Mouse (Mus musculus) embryonic facial prominence, embryonic 12.5 days (tissue): ENCODE results near the gene Homez. TPM values are rescaled to one million over a fixed set of nuclear protein-coding genes. Genes with fewer than 3 reads are reported as not detected.

Experiments used
- ATAC-seq: fragments of 200-750 bp; cut with Nextera tagmentation; 2 replicates; pipeline ENCODE4 v1.8.0; 2017; ENCODE audit not compliant: insufficient number of reproducible peaks, insufficient read depth, low FRiP score, low TSS enrichment
- H3K27ac ChIP-seq: fragments of 300-500 bp; sonication (generic); 2 replicates; pipeline ENCODE4 v1.5.1; 2016; ENCODE audit warnings: mild to moderate bottlenecking
- H3K27me3 ChIP-seq: fragments of 300-500 bp; sonication (generic); 2 replicates; pipeline ENCODE4 v1.6.1; 2016; ENCODE audit warnings: mild to moderate bottlenecking, moderate library complexity
- H3K36me3 ChIP-seq: fragments of 300-500 bp; sonication (generic); 2 replicates; pipeline ENCODE4 v1.6.1; 2016; ENCODE audit warnings: mild to moderate bottlenecking
- H3K4me1 ChIP-seq: fragments of 300-500 bp; sonication (generic); 2 replicates; pipeline ENCODE4 v1.6.1; 2016
- H3K4me2 ChIP-seq: fragments of 300-500 bp; sonication (generic); replicated peaks from 2 replicates; pipeline ENCODE4 v1.6.1; 2016; ENCODE audit warnings: mild to moderate bottlenecking, moderate library complexity
- H3K4me3 ChIP-seq: fragments of 300-500 bp; sonication (generic); 2 replicates; pipeline ENCODE4 v1.5.1; 2016; ENCODE audit warnings: mild to moderate bottlenecking
- H3K9ac ChIP-seq: fragments of 300-500 bp; sonication (generic); 2 replicates; pipeline ENCODE4 v1.6.1; 2016; ENCODE audit warnings: mild to moderate bottlenecking, moderate library complexity
- H3K9me3 ChIP-seq: fragments of 300-500 bp; sonication (generic); 2 replicates; pipeline ENCODE4 v1.6.1; 2016; ENCODE audit warnings: mild to moderate bottlenecking, moderate library complexity
- WGBS: fragments of 180-500 bp; shearing (Covaris S2); methylation state at CpG from one replicate; pipeline ENCODE4 v1.1.7; 2016; 5-methylcytosine and 5-hydroxymethylcytosine counted together
- polyA plus RNA-seq: library from polyadenylated mRNA; unstranded; fragments of >200 nt; fragmentation: Nextera tagmentation; extraction: Ambion mirVana; gene quantifications from 2 replicates; pipeline ENCODE4 v1.2.1, GENCODE M21; 2016

Gene Homez
- polyA plus RNA-seq: 12.6 and 14.2 TPM in 2 replicates

DNA sequence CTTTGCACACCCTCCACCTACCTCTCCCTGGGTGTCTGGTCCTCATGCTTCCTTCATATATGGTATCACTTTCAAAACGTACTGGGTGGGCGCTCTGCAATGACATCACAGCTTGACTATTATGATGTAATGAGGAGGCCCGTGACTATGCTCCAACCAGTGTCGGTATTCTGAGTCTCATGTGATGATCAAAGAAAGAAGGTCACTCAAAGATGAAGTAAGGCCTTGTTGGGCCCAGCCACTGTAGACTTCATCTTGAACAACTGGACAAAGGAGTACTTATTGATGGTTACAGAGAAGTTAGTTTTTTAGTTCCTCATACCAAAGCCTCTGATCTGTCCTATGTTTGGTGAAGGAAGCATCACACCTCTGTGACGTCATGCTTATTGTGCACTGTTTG is at the start of gene Homez:
Homez (minus strand) TSS at position 101 of the 400 bp plus-strand sequence.
- WGBS: 86% methylated on average over 5 of the region's 5 CpGs
- Histone ChIP-seq H3K4me1 (peaks cover 5% of the 10 kb centered on the region), H3K4me3 (no peak within 1 kb of the TSS), H3K27ac (no peak within 1 kb of the TSS), H3K27me3 (no peaks in the 10 kb centered on the region), H3K4me2 (no peak within 1 kb of the TSS), H3K36me3 (no peaks in the 10 kb centered on the region), H3K9me3 (no peaks in the 10 kb centered on the region), H3K9ac (no peak within 1 kb of the TSS)
- ATAC-seq: no peak

GRCm38 (mm10) chr14:54920076-54920685 is 49.4 kb upstream of the Homez start:
- Histone ChIP-seq H3K4me2 (no peak overlapping the region), H3K36me3 (peaks cover 70% of the 10 kb centered on the region)
- 92% methylated on average over 16 of the region's 16 CpGs for WGBS

GRCm38 (mm10) chr14:54913343-54913742 is 42.6 kb upstream of the Homez start:
- Histone ChIP-seq H3K36me3 (peaks cover 51% of the 10 kb centered on the region), H3K4me1 (peaks cover 9% of the 10 kb centered on the region), H3K27ac (peak overlapping the region; percentile 86), H3K27me3 (no peaks in the 10 kb centered on the region), H3K9me3 (no peaks in the 10 kb centered on the region), H3K4me2 (peak overlapping the region; percentile 86), H3K4me3 (peak overlapping the region; percentile 80), H3K9ac (peak overlapping the region; percentile 94)
- ATAC-seq: no peak
- WGBS: 22% methylated on average over 10 of the region's 10 CpGs

More at GRCm38 (mm10) chr14:54920076-54920685, 49.4 kb upstream of the Homez start:
- ATAC-seq: no peak
- peaks cover 15% of the 10 kb centered on the region for H3K4me1 ChIP-seq
- no peak overlapping the region for H3K9ac ChIP-seq
- no peaks in the 10 kb centered on the region for H3K27me3 ChIP-seq
- no peak overlapping the region for H3K27ac ChIP-seq
- no peak overlapping the region for H3K4me3 ChIP-seq
- H3K9me3 ChIP-seq: peaks cover 18% of the 10 kb centered on the region

DNA sequence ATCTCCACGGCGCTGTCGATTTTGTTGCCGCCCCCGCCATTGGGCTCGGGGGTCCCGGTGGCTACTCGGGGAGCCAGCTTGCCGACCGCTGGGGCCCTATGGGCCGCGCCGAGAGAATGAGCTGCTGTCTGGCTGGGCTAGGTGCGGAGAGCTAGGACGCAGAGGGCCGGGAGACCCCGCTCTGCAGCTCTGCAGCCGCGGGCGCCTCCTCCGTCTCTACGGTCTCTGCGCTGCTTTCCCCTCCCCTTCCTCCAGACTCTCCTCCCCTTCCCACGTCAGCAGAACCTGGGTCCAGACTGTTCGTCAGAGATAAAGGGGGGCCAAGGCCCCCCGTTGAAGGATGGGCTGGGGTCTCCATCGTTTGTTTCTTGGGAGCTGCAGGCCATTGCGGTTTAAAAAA is 42.1 kb upstream of the Homez start, which contains the start of gene Slc22a17:
Slc22a17 (minus strand) TSS at position 247 of the 400 bp plus-strand sequence.
- H3K36me3 ChIP-seq: peaks cover 52% of the 10 kb centered on the region
- H3K27ac ChIP-seq: peak within 1 kb of the TSS; percentile 86
- under 1% methylated on average over 21 of the region's 28 CpGs for WGBS
- peak; percentile 95 for ATAC-seq
- H3K9me3 ChIP-seq: no peaks in the 10 kb centered on the region
- H3K27me3 ChIP-seq: no peaks in the 10 kb centered on the region
- H3K4me1 ChIP-seq: peaks cover 9% of the 10 kb centered on the region
- peak within 1 kb of the TSS; percentile 86 for H3K4me2 ChIP-seq
- peak within 1 kb of the TSS; percentile 80 for H3K4me3 ChIP-seq
- peak within 1 kb of the TSS; percentile 94 for H3K9ac ChIP-seq

DNA sequence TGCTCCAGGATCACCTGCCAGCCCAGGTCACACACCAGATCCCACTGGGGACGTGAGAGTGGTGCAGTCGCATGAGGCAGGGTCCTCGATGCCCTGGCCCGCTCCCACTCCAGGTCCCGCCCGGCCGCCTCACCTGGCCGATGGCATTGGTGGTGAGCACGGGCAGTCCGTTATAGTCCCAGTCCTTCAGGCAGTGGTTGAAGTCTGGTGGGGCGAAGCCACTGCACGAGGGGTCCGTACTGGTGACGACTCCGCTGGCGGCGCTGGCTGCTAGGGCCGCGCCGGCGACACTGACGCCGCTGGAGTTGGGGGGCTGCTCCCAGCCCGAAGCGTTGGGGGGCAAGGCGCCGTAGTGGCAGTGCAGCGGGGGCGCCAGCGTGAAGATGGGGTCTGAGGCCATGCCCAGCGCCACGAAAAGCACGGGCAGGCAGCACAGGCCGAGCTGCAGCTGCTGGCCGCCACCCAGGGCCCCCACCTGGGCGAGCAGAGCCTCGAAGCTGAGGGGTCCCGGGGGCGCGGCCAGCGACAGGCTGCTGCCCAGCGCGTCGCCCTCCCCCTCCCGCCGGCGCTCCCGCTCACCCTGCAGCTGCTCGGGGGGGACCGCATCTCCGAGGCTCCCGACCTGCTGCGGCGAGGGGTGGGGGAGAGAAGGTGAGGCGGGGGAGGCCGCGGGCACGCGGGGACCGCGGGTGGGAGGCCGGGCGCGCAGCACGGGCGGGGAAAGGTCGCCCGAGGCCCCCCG is 41.5 kb upstream of the Homez start:
- peak overlapping the region; percentile 80 for H3K4me3 ChIP-seq
- WGBS: 4% methylated on average over 57 of the region's 69 CpGs
- H3K9me3 ChIP-seq: no peaks in the 10 kb centered on the region
- H3K9ac ChIP-seq: peak overlapping the region; percentile 94
- H3K27ac ChIP-seq: peak overlapping the region; percentile 86
- peak overlapping the region; percentile 86 for H3K4me2 ChIP-seq
- no peaks in the 10 kb centered on the region for H3K27me3 ChIP-seq
- peaks cover 52% of the 10 kb centered on the region for H3K36me3 ChIP-seq
- ATAC-seq: peak; percentile 49; the same call in 1 of the 2 replicates
- peaks cover 9% of the 10 kb centered on the region for H3K4me1 ChIP-seq

- 80% methylated on average over 7 of the region's 7 CpGs for WGBS
- no peak for ATAC-seq
- Histone ChIP-seq H3K36me3 (peaks cover 60% of the 10 kb centered on the region), H3K4me2 (no peak overlapping the region), H3K9ac (peak overlapping the region; percentile 20), H3K27me3 (no peaks in the 10 kb centered on the region), H3K27ac (no peak overlapping the region), H3K9me3 (no peaks in the 10 kb centered on the region), H3K4me3 (no peak overlapping the region), H3K4me1 (peaks cover 9% of the 10 kb centered on the region)
These were observed 37.9 kb upstream of the Homez start for GRCm38 (mm10) chr14:54908682-54909081.

DNA sequence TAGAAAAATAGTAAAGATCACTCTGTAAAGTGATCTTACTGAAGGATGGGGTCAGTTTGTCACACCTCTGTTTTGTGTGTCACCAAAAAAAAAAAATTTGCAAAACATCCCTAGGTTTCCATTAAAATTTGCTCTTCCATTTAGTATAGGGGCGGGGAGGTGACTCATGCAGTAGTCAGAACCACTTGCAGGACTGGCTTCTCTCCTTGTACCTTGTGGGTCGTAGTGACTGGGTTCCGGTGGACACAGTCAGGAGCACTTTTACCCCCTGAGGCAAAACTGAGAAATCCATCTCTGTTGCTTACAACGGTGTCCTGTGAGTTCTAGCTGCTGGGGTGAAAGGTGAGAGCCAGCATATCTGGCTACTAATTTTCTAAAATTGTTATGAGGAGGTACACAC is 32.9 kb upstream of the Homez start:
- Histone ChIP-seq H3K4me1 (no peaks in the 10 kb centered on the region), H3K27ac (no peak overlapping the region), H3K36me3 (peaks cover 41% of the 10 kb centered on the region), H3K9ac (no peak overlapping the region), H3K4me2 (no peak overlapping the region), H3K9me3 (no peaks in the 10 kb centered on the region), H3K4me3 (no peak overlapping the region), H3K27me3 (no peaks in the 10 kb centered on the region)
- no peak for ATAC-seq
- WGBS: 82% methylated on average over 4 of the region's 4 CpGs

- ATAC-seq: peak; percentile 43; the same call in 1 of the 2 replicates
- Histone ChIP-seq H3K27me3 (no peaks in the 10 kb centered on the region), H3K36me3 (peaks cover 45% of the 10 kb centered on the region), H3K9ac (no peak overlapping the region), H3K27ac (no peak overlapping the region), H3K9me3 (no peaks in the 10 kb centered on the region), H3K4me1 (0 out of 2 replicates have a peak, but pooled peaks cover 7% of the 10 kb centered on the region), H3K4me2 (no peak overlapping the region), H3K4me3 (no peak overlapping the region)
- 1% methylated on average over 3 of the region's 3 CpGs for WGBS
These were observed 29.6 kb upstream of the Homez start for GRCm38 (mm10) chr14:54900383-54900782.

GRCm38 (mm10) chr14:54897445-54897844 is 26.7 kb upstream of the Homez start:
- Histone ChIP-seq H3K4me1 (peaks cover 12% of the 10 kb centered on the region; the same call in 1 of the 2 replicates), H3K4me2 (no peak overlapping the region), H3K9me3 (no peaks in the 10 kb centered on the region), H3K36me3 (peaks cover 30% of the 10 kb centered on the region), H3K27ac (no peak overlapping the region), H3K4me3 (no peak overlapping the region), H3K9ac (no peak overlapping the region), H3K27me3 (no peaks in the 10 kb centered on the region)
- no peak for ATAC-seq
- WGBS: 55% methylated on average over 2 of the region's 2 CpGs

DNA sequence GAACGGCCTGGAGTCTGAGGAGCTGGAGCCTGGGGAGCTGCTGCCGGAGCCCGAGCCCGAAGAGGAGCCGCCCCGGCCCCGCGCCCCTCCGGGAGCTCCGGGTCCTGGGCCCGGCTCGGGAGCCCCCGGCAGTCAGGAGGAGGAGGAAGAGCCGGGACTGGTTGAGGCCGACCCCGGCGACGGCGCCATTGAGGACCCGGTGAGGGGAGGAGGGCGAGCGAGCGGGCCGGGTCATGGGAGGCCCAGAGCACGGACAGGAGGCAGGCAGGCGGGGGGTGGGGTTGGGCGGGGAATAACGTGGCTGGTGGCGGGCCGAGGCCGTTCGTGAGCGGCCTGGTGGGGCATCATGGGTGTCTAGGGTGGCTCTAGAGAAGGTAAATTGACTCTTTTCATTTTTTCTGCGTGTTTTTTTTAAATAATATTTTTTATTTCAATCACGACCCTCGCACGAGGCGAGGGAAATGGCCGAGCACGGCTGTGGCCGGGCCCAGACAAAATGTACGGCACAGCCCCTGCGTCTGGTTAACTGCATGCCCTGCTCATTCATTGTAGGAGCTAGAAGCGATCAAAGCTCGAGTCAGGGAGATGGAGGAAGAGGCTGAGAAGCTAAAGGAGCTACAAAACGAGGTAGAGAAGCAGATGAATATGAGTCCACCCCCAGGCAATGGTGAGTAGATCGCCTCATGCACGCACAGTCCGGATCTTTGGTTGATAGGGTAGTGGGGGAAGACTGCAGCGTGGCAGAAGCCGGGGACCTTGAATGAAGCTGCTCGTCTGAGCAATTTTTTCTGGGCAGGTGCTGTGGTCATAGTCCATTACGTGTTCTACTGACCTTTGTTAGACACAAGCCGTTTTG is 23.8 kb upstream of the Homez start:
- WGBS: under 1% methylated on average over 53 of the region's 54 CpGs
- Histone ChIP-seq H3K27me3 (no peaks in the 10 kb centered on the region), H3K9me3 (no peaks in the 10 kb centered on the region), H3K27ac (peak overlapping the region; percentile 95), H3K4me1 (peaks cover 12% of the 10 kb centered on the region; the same call in 1 of the 2 replicates), H3K4me3 (peak overlapping the region; percentile 96), H3K9ac (peak overlapping the region; percentile 99), H3K4me2 (peak overlapping the region; percentile 67), H3K36me3 (peaks cover 30% of the 10 kb centered on the region)
- ATAC-seq: peak; percentile 37

GRCm38 (mm10) chr14:54893651-54894181 is 23.0 kb upstream of the Homez start:
- Histone ChIP-seq H3K9me3 (no peaks in the 10 kb centered on the region), H3K36me3 (peaks cover 30% of the 10 kb centered on the region), H3K9ac (peak overlapping the region; percentile 99), H3K4me1 (peaks cover 12% of the 10 kb centered on the region; the same call in 1 of the 2 replicates), H3K4me3 (peak overlapping the region; percentile 96), H3K4me2 (peak overlapping the region; percentile 43), H3K27me3 (no peaks in the 10 kb centered on the region), H3K27ac (peak overlapping the region; percentile 95)
- ATAC-seq: peak; percentile 99
- WGBS: under 1% methylated on average over 38 of the region's 38 CpGs
